Mouse (Mus musculus) liver, adult 2 months (tissue): ENCODE measurements around the gene Synpo2. TPM values are rescaled to one million over a fixed set of nuclear protein-coding genes. Genes with fewer than 3 reads are reported as not detected.

Experiments used
- DNase-seq: peaks from one replicate; pipeline ENCODE4 v3.0.0-alpha.2; 2011; ENCODE audit warnings: low read depth, low spot score; ENCODE audit errors: extremely low read depth
- H3K27ac ChIP-seq: fragments of 200-500 bp; replicated peaks from 2 replicates; pipeline ENCODE4 v1.5.1; 2012; ENCODE audit warnings: low read depth, mild to moderate bottlenecking, control low read depth, inconsistent platforms, low read length; ENCODE audit not compliant: insufficient read depth
- H3K27me3 ChIP-seq: fragments of 200-500 bp; 2 replicates; pipeline ENCODE4 v1.6.1; 2012; ENCODE audit warnings: mild to moderate bottlenecking, moderate library complexity, low read length, inconsistent platforms; ENCODE audit not compliant: control insufficient read depth, insufficient read depth
- H3K36me3 ChIP-seq: fragments of 200-500 bp; 2 replicates; pipeline ENCODE4 v1.6.1; 2012; ENCODE audit warnings: low read length, inconsistent platforms; ENCODE audit not compliant: control insufficient read depth, insufficient read depth
- H3K4me1 ChIP-seq: fragments of 200-500 bp; 2 replicates; pipeline ENCODE4 v1.6.1; 2011; ENCODE audit warnings: low read length; ENCODE audit not compliant: control insufficient read depth, insufficient read depth
- H3K4me3 ChIP-seq: fragments of 200-500 bp; 2 replicates; pipeline ENCODE4 v1.5.1; 2011; ENCODE audit warnings: low read depth, mild to moderate bottlenecking, control low read depth, low read length, moderate library complexity; ENCODE audit not compliant: insufficient read depth
- H3K79me2 ChIP-seq: fragments of 200-500 bp; 2 replicates; pipeline ENCODE4 v1.6.1; 2012; ENCODE audit warnings: inconsistent platforms, mild to moderate bottlenecking, low read length, moderate library complexity; ENCODE audit not compliant: control insufficient read depth, insufficient read depth
- H3K9ac ChIP-seq: fragments of 200-500 bp; 2 replicates; pipeline ENCODE4 v1.6.1; 2012; ENCODE audit warnings: low read depth, mild to moderate bottlenecking, control low read depth, inconsistent platforms, low read length
- CTCF ChIP-seq: fragments of 200-500 bp; IDR thresholded peaks from 2 replicates; pipeline ENCODE4 v1.5.1; 2011; ENCODE audit warnings: low read depth, low read length, control low read depth
- POLR2A ChIP-seq: fragments of 200-500 bp; IDR thresholded peaks from 2 replicates; pipeline ENCODE4 v1.6.1; 2011; ENCODE audit warnings: low read length, control low read depth; ENCODE audit not compliant: insufficient read depth; ENCODE audit errors: extremely low read depth
- WGBS: fragments of 180-500 bp; shearing (Covaris S2); methylation state at CpG from one replicate; pipeline ENCODE4 v1.1.7; 2018; 5-methylcytosine and 5-hydroxymethylcytosine counted together
- polyA plus RNA-seq: library from polyadenylated mRNA; depleted of rRNA; stranded (reverse); fragments of >200 nt; gene quantifications from 2 replicates; pipeline ENCODE4 v1.2.3, GENCODE M21; 2012
- total RNA-seq: library from RNA; depleted of rRNA; stranded (reverse); fragments of >200 nt; gene quantifications from 2 replicates; pipeline ENCODE4 v1.2.3, GENCODE M21; 2014

Synpo2 gene
- total and polyA plus RNA-seq, 2 experiments = 0.06 to 0.37 TPM

DNA sequence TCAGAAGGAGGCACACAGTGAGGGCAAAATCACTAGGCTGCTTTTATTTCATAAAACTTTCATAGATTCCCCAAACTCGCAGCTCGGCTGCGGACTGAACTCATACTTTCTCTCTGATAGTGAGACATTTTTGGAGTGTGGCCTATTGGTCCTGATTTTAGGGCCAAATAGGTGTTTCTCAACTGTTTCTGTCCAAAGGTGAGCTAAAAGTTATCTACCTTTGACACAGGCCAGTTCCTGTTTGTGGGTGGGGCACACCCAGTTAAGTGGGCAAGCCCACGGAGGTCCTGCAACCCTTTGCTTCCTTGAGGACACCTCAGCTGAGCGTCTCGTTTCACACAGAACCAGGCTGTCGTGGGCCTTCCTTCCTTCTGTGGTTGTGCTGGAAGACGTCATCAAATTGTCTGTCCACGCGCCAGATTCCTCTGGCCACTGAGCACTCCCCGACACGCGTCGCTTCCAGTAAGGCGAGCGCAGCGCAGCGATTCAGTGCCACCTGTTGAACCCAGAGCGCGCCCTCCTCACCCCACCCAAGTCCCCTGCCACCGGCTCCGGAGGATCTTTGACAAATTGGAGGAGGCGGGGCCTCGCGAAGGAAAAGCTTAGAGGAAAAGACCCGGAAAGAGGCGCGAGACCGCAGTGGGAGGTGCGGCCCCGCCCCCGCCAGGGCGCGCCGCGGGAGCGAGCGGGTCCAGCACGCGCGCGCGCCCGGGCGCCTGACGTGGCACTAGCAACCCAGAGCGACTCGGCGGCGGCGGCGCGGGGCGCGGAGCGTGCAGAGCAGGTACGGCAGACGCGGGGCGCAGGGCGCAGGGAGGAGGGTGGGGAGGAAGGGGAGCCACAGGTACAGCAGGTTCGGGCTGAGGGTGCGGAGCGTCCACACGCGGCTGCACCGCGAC, 31.1 kb upstream of the Synpo2 start, which contains the start of gene Sec24d:
TSS of gene Sec24d (plus strand) at position 703 of the 899 bp plus-strand sequence.
- H3K4me3 ChIP-seq = peak within 1 kb of the TSS; percentile 88
- no peaks in the 10 kb centered on the region for H3K27me3 ChIP-seq
- peaks cover 8% of the 10 kb centered on the region for H3K4me1 ChIP-seq
- WGBS = 1% methylated on average over 68 of the region's 68 CpGs
- H3K36me3 ChIP-seq = peaks cover 22% of the 10 kb centered on the region
- TF ChIP-seq CTCF (no peak), POLR2A (peak; percentile 75)
- H3K79me2 ChIP-seq = peaks cover 19% of the 10 kb centered on the region
- peak within 1 kb of the TSS; percentile 94 for H3K9ac ChIP-seq
- peak within 1 kb of the TSS; percentile 95 for H3K27ac ChIP-seq
- DNase-seq = peak; percentile 91

DNA sequence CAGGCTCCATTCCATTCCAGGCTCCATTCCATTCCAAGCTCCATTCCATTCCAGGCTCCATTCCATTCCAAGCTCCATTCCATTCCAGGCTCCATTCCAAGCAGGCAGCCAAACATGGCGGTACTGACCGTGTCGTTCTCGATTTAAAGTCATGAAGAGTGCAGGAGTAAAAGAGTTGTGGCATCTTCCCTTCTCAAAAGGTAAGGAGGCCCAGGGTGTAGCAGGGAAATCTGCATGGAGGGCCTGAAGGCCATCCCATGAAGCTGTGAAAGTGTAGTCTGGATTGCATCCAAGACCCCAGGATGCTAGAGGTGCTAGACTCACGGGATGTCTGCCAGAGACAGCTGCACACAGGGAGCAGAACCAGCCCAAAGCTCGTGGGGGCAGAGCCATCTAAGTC, 28.8 kb upstream of the Synpo2 start:
- Histone ChIP-seq H3K27ac (no peak overlapping the region), H3K4me3 (peak overlapping the region; percentile 21; the same call in 1 of the 2 replicates), H3K4me1 (peaks cover 8% of the 10 kb centered on the region), H3K79me2 (0 out of 2 replicates have a peak, but pooled peaks cover 3% of the 10 kb centered on the region), H3K36me3 (peaks cover 3% of the 10 kb centered on the region), H3K9ac (peak overlapping the region; percentile 42; the same call in 1 of the 2 replicates), H3K27me3 (no peaks in the 10 kb centered on the region)
- 67% methylated on average over 6 of the region's 6 CpGs for WGBS
- no peak for TF ChIP-seq CTCF
- TF ChIP-seq POLR2A = no peak
- DNase-seq = no peak

- H3K9ac ChIP-seq = no peak overlapping the region
- WGBS = 66% methylated on average over 4 of the region's 4 CpGs
- H3K27ac ChIP-seq = no peak overlapping the region
- TF ChIP-seq POLR2A (no peak), CTCF (no peak)
- H3K4me3 ChIP-seq = no peak overlapping the region
- H3K79me2 ChIP-seq = no peaks in the 10 kb centered on the region
- no peak for DNase-seq
- H3K36me3 ChIP-seq = no peaks in the 10 kb centered on the region
- no peaks in the 10 kb centered on the region for H3K27me3 ChIP-seq
- no peaks in the 10 kb centered on the region for H3K4me1 ChIP-seq
These were observed 22.8 kb upstream of the Synpo2 start for GRCm38 (mm10) chr3:123258709-123259108.

DNA sequence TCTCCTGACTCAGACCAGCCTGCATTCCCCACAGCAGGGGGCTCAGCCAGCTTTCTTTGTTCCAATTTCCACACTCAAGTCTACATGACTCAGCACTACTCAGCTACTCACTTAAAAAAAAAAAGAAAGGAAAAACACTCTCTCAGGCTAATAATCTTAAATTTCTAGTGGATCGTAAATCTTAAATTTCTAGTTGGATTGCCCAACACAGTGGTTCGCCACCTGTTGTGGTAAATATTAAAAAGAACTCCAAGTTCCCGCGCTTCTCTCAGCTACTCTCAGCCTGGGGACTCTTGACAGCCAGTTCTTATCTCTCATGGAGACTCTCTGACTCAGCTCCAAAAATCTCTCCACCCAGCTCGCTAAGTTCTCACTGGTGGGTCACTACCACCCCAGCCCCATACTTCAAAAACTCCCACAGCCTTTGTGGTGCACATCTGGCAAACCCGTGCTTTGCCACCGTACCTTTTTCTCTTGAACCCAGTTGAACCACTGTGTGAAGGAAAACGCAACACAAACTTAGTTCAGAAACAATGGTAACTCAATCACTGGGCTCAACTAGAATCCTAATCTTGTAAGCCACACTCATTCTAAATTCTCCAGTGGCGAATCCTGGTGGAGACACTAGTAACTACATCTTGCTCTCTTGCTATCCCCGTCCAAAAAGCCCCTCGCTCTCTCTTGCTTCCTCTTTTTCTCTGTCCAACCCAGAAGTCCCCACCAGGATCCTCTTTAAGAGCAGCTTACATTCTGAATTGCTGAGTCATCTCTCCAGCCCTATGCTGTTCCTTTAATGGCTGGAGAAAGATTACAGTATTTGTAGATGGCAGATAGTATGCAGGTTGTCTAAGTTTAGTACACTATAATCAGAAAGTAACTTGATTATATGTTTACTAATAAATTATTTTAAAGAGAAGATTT, 20.5 kb upstream of the Synpo2 start:
- H3K27ac ChIP-seq = no peak overlapping the region
- H3K4me3 ChIP-seq = no peak overlapping the region
- no peaks in the 10 kb centered on the region for H3K4me1 ChIP-seq
- no peaks in the 10 kb centered on the region for H3K79me2 ChIP-seq
- no peaks in the 10 kb centered on the region for H3K27me3 ChIP-seq
- H3K9ac ChIP-seq = no peak overlapping the region
- 84% methylated on average over 11 of the region's 11 CpGs for WGBS
- no peak for TF ChIP-seq CTCF
- no peak for TF ChIP-seq POLR2A
- DNase-seq = no peak
- no peaks in the 10 kb centered on the region for H3K36me3 ChIP-seq

- TF ChIP-seq CTCF = no peak
- no peak for TF ChIP-seq POLR2A
- Histone ChIP-seq H3K36me3 (no peaks in the 10 kb centered on the region), H3K4me3 (no peak overlapping the region), H3K27me3 (no peaks in the 10 kb centered on the region), H3K4me1 (no peaks in the 10 kb centered on the region), H3K79me2 (no peaks in the 10 kb centered on the region), H3K27ac (no peak overlapping the region), H3K9ac (no peak overlapping the region)
- DNase-seq = peak; percentile 77
- 32% methylated on average over 4 of the region's 4 CpGs for WGBS
These were observed 9.7 kb upstream of the Synpo2 start for GRCm38 (mm10) chr3:123245646-123246045.
